Mouse (Mus musculus) CH12.LX (cell line): Measurements from ENCODE around the gene Pde4d.

Experiments used
- CTCF ChIP-seq, 2 experiments: IDR thresholded peaks in 1 of 2; conservative IDR thresholded peaks in 1 of 2; 2 replicates each; pipeline ENCODE4 v1.5.1; 2011 to 2012; ENCODE audit warnings: low read depth in 2 of 2, low read length in 2 of 2, improper control_type of control experiment in 1 of 2, inconsistent platforms in 1 of 2, mild to moderate bottlenecking in 1 of 2, moderate library complexity in 1 of 2
- EP300 ChIP-seq: IDR thresholded peaks from 2 replicates; pipeline ENCODE4 v1.6.1; 2011; ENCODE audit warnings: low read length, improper control_type of control experiment
- NRF1 ChIP-seq: IDR thresholded peaks from 2 replicates; pipeline ENCODE4 v1.6.1; 2014; ENCODE audit warnings: low read depth, mild to moderate bottlenecking, inconsistent platforms, low read length, improper control_type of control experiment, moderate library complexity
- POLR2A ChIP-seq: IDR thresholded peaks from 2 replicates; pipeline ENCODE4 v1.6.1; 2011; ENCODE audit warnings: low read depth, mild to moderate bottlenecking, improper control_type of control experiment, low read length
- POLR2AphosphoS2 ChIP-seq: IDR thresholded peaks from 2 replicates; pipeline ENCODE4 v1.6.1; 2011; ENCODE audit warnings: low read depth, low read length, improper control_type of control experiment

DNA sequence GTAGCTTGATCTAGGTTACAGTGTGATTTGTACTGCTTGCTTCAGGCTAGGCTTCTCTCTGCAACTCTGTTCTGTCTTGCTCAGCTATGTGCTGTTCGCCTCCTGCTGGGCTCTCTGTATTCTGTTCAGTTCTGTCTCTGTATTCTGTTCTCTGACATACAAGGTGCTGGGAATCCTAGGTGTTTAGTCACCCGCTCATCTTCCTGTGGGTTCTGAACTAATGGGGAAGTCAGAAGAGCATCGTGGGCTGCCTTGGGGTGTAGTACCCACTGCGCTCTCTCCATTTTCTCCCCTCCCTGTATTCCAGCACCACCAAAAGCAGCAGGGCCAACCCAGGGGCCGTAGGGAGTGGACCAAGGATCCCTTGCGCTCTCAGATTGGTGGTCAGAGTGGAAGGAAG, 197.1 kb downstream of the Pde4d start:
- TF ChIP-seq CTCF (conservative IDR thresholded peaks at IDR 0.05 in 1 of 2, IDR thresholded peaks at IDR 0.05 in 1 of 2; ENCODE audit: low read depth in 2 of 2, low read length in 2 of 2): peak in 1 of 2 experiments; percentile 36; a peak in 1 of 4 replicates
- TF ChIP-seq NRF1: no peak
- TF ChIP-seq EP300: no peak
- no peak for TF ChIP-seq POLR2AphosphoS2
- no peak for TF ChIP-seq POLR2A
